Mouse (Mus musculus) heart, adult 2 months (tissue): ENCODE results near the gene 4930579F01Rik.

Source experiments
- CTCF ChIP-seq: fragments of 200-600 bp; IDR thresholded peaks from 2 replicates; pipeline ENCODE4 v1.8.1; 2022; ENCODE audit warnings: antibody characterized with exemption, mild to moderate bottlenecking, moderate library complexity
- POLR2A ChIP-seq: fragments of 200-500 bp; IDR thresholded peaks from 2 replicates; pipeline ENCODE4 v1.6.1; 2011; ENCODE audit warnings: mild to moderate bottlenecking, low read depth, low read length, control low read depth; ENCODE audit not compliant: insufficient read depth

- peak; percentile 43 for TF ChIP-seq CTCF
- peak; percentile 91 for TF ChIP-seq POLR2A
Measured at GRCm38 (mm10) chr3:138143315-138144059, 50.1 kb downstream of the 4930579F01Rik start, which contains the start of gene Trmt10a.
